Mouse (Mus musculus) lung, postnatal 36 days (tissue): Measurements from ENCODE around the gene Akr1a1.

ENCODE experiments used
- DNase-seq: peaks from one replicate; pipeline ENCODE4 v3.0.0; 2022; ENCODE audit warnings: mixed read lengths

Gene Akr1a1

DNA sequence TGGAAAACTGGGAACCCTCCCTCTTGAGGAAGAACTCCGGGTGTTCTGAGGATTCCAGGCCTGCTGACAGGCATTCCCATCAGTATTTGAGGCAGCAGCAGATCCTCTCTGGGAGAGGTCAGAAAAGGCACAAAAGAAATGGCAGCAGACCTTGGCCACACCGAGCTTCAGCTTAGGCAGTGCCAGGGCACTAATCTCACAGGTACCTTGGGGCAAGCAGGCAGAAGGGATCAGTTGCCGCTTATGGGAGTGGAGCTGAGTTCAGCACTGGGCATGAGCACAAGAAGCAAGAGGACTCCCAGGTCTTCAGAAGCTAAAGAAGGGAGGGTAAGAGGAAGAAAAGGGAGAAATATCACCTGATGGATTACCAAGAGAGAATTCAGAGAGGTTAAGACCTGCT lies 6.5 kb upstream of the Akr1a1 start:
- no peak for DNase-seq

DNA sequence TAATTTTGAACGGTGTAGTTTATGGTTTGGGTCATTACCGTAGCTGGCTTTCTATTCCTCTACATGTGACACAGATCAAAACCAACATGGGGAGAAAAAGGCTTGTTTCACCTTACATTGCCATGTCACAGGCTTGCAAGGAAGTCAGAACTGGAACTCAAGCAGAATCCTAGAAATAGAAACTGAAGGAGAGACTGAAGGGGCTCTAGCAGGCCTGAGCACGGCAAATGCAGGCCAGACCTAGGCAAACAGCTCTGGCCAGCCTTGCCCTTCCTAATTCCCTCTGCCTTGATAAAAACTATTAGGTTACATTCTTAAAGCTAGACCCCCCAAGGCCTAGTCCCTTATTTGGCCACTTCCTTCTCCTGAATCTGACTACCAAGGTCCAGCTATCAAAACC lies 4.2 kb upstream of the Akr1a1 start:
- DNase-seq, result no peak

DNA sequence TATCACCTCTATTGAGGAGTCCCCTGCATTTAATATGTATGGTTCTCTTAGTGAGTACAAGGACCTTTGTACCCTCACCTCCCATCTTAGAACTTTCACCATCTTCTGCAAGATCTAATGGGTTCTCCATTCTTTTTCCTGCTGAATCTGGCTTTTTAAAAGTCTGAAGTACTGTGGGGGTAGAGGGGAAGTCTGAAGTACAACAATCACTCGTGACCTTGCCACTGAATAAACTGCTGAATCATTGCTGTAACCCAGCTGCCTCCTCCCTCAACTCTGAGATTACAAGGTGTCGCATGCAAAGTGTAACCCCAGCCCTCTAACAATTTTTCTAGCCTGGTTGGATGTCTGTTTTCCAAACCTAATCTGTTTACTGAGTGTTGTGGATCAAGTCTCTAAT lies 3.6 kb upstream of the Akr1a1 start:
- peak; percentile 56 for DNase-seq

DNA sequence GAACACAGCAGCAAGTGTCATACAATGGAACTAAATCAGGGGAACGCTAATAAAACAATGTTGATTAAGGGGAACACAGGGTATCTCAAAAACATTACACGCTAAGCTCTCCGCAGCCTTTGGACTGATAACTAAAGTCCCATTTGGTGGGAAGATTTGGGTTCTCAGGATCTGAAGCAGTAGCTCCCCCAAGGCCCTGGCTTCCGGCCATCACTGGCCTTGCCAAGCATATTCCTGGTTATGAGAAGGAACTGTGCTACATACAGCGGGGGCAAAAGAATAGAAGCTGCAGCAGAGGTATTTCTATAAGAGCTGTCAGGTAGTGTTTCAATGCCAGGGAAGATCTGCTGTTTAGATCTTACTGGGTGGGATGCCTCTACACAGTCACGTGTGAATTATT lies 1.7 kb upstream of the Akr1a1 start:
- DNase-seq, result no peak

DNA sequence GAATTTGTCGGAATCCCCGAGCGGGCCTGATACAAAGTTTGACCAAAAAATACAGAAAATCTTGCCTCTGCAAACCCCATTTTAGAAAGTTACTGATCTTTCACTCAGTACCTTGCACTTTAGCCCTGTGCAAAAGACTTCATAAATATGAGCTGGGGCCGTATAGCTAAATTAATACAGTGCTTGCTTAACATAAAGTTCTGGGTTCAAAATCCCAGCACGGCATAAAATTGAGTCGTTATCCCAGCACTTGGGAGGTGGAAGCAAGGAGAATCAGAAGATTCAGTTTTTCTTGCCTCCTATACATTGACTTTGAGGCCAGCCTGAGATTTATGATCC lies 286 bp upstream of the Akr1a1 start:
- DNase-seq, result no peak

DNA sequence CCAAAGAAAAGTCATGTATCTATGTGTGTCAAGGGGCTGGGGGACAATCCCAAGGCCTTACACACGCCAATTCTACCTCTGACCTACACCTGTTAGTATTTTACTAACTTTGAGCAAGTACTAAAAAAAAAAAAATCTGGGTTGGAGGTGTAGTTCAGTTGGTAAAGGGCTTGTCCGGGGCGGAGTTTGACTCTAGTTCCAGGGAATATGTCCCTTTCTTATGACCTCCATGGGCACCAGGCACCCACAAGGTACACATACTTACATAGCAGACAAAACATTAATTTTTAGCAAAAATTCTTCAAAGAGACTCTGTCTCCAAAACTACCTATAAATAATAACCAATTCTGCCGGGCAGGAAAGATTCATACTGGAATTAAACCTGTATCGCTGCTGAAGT lies 1.1 kb downstream of the Akr1a1 start:
- DNase-seq, result no peak

DNA sequence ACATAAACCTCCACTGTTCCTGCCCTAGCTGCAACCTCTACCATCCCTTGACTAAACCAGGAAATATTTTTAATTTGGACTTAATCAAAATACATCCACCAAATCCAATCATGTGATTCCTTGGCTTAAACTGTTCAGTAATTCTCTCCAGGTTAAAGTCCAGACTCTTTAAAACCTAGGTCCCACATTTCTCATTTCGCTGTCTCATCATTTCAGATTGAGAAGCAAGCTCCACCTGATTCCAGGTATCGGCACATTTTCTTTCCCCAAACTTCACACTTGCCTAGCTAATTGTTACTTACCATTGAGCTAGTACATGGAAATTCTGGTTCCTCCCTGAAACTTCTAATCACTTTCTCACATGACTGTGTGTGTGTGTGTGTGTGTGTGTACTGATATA lies 2.1 kb downstream of the Akr1a1 start:
- DNase-seq, result no peak

DNA sequence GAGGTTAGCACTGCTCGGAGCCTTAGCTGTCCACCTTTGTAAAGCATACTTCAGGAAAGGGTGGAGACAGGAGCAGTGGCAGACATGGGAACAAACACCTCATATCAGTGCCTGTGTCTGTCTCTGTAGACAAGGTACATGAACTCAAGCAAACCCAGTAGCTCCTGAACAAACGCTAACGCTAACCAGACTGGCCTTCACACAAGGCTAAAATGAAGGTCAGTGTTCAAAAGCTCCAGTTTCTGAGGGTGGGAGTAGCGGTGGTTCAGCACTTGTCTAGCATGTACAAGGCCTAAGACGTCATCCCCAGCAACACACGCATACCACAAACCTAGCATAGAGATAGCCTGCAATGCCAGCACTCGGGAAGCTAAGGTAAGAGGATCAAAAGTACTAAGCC lies 5.9 kb downstream of the Akr1a1 start:
- DNase-seq, result no peak

DNA sequence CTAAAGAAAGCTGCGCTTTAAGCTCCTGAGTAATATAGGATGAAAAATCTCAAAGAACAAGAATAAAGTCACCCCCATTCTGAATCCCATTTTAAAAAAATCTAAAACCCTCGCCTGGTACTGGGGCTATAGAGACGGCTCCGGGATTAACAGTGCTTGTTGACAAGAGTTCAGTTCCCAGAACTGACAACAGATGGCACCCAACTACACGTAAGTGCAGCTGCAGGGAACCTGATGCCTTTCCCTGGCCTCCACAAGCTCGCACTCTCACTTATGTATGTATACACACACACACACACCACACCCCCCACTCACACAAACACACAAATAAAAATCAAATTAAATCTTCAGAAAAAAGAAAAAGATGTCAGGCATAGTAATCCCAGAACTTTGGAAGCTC lies 7.2 kb downstream of the Akr1a1 start:
- peak; percentile 62 for DNase-seq

DNA sequence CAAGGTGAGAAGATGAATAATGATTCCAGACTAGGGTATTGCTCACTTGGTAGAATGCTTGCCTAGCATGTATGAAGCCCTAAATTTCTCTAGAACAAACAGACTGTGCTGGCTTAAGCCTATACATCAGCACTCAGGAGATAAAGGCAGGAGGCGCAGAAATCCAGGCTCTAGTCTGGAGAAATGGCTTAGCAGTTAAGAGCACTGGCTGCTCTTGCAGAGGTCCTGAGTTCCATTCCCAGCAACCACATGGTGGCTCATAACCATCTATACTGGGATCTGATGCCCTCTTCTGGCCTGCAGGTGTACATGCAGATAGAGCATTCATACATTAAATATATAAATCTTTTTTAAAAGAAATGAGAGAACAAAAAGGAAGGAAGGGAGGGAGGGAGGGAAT lies 9.4 kb downstream of the Akr1a1 start:
- no peak for DNase-seq

DNA sequence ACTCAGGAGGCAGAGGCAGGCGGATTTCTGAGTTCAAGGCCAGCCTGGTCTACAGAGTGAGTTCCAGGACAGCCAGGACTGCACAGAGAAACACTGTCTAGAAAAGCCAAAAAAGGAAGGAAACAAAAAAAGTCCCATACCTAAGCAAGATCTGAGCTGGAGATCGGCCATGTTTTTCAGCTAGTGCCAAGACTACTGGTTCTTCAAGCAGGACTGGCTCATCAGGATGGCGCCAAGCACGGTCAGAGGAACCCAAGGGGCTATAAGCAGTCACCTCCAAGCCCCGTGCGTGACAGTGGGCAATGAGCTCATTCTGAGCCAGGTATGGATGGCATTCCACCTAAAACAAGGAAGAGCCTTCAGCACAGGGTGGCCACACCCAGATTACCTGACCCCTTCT lies 12.7 kb downstream of the Akr1a1 start:
- no peak for DNase-seq

DNA sequence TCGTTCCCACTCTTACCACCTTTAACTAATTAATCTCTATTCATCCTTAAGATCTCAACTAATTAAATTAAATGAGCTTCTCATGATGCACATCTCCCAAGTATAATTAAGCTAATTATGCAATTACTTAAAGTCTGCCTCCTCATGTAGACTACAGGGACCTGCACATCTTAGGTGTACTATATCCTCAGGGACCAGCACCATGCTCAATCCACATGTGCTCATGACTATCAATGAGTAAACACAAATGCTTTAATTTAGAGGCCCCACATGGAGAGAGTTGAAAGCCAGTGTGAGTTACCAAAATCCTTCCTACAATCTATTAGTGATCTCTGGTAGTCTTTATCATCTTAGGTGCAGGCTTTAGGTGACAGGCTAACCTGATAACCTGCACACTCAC lies 16.3 kb downstream of the Akr1a1 start:
- no peak for DNase-seq

DNA sequence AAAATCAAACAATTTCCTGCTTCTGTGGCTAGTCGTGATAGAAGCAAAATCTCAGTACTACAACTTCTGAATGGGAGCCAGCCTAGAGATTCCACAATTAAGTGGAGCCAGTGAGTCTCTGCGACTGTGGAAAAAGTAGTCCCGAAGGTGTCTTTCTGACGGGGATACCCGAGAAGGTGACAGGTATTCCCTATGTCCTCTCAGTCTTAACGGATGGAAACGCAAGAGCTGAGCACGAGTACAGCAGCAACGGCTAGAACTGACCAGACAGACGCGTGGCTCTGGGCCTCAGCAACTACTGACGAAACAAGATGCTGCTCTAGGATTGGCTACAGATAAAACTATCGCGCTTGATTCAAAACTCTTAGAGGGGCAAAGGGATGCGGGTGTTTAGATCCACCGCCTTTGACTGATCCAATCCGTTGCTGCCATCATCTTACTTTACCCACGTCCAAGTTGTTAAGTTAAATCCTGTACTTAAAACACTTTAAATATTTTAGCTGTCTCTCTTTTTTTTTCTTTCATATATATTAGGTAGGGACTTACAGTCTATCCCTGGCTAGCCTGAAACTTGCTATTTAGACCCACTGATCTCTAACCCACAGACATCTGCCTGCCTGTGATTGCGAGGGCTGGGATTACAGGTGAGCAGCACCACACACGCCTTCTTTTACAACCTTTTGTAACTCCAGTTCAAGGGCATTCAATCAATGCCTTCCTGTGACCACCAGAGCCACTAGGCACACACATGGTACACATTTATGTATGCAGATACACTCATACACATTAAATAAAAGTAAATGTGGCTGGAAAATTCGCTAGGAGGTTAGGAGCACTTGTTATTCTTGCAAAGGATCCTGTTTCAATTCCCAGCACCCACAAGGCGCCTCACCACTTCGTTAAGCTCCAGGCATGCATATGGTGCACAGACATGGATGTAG lies 23.5 kb downstream of the Akr1a1 start, which contains the start of gene Nasp:
Gene Nasp, minus strand, starts transcription at position 220 of the 941 bp plus-strand sequence.
- peak; percentile 94 for DNase-seq

DNA sequence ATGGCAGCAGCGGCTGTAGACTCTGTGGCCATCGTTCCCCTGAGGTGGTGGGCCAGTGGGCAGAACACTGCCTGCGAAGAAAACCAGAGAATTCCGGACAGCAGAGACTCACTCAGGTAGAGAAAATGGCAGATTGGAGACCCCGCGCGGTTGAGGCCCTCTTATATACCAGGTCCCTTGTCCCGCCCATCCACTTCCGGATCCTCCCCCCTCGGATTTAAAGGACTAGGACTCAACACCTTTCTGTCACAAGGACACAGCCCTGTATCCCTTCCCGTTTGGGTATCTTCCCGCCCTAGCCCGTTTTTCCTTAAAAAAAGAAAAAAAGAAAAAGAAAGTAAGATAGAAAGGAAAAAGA lies 24.1 kb downstream of the Akr1a1 start:
- peak; percentile 96 for DNase-seq

DNA sequence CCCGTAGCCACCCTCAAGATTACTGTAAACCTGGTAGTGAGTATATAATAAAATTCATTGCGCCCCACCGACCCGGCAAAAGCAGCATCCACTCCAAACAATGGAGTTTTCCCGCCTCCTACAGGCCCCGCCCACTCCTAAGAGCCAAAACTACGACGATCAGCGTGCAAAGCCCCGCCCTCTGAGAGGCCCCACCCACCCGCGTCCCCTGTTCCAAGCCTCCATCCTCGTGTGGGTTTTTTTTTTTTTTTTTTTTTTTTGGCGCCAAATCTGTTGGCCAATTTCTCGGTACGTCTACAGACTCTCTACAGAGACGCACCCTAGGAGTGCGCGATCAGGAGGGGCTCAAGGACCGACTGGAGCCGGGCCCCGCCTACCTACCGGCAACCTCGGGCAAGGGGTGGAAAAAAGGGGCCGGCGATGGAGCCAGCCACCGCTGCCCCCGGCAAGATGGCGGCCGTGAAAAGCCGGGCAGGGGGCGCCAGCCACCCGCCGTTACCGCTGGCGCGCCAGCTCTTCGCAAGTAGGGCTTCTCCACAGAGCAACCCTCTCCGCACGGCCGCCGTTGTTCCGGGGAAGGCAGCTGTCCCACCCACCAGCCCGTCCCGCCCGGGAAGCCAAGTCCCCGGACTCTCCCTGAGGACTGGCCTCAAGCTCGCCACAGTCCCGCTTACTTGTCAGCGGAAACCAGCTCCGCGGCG lies 24.7 kb downstream of the Akr1a1 start:
- peak; percentile 86 for DNase-seq

DNA sequence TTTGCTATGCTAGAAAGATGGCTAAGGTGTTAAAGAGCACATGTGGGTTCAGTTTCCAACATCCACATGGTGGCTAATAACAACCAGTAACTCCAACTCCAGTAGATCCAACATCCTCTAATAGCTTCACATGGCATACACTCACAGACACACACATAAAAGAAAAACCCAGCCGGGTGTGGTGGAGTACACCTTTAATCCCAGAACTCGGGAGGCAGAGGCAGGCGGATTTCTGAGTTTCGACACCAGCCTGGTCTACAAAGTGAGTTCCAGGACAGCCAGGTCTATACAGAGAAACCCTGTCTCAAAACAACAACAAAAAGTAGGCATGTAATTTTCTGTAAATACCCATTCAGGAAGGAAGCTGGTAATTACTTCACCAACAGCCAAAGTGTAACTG lies 26.6 kb downstream of the Akr1a1 start:
- DNase-seq, result no peak

DNA sequence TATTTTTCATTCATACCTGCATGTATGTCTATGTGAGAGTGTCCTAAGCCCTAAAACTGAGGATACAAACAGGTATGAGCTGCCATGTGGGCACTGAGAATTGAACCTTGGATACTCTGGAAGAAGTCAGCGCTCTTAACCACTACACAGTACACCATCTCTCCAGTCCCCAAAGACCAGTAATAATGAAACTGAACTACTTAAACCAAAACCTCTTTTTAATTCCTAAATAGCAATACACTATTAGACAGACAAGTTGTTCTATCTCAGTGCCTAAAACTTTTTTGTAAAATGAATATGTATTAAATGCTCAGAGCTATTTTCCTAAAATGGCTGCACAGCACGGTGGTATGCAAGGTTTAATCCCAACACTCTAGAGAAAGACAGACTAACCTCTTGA lies 36.2 kb downstream of the Akr1a1 start:
- DNase-seq, result no peak

DNA sequence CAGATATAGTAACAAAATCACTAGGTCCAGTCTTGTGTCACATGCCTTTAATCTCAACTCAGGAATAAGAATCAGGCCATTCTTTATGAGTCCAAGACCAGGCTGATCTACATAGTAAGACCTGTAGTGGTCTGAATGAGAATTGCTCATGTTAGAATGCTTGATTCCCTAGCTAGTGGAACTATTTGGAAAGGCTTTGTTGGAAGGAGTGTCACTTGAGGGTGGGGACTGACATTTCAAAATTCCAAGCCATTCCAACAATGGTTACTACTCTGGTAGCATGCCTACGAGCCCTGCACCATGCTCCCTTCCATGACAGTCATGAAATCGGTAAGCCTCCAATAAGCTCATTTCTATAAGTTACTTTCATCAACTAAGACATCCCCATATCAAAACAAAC lies 38.9 kb downstream of the Akr1a1 start:
- no peak for DNase-seq

DNA sequence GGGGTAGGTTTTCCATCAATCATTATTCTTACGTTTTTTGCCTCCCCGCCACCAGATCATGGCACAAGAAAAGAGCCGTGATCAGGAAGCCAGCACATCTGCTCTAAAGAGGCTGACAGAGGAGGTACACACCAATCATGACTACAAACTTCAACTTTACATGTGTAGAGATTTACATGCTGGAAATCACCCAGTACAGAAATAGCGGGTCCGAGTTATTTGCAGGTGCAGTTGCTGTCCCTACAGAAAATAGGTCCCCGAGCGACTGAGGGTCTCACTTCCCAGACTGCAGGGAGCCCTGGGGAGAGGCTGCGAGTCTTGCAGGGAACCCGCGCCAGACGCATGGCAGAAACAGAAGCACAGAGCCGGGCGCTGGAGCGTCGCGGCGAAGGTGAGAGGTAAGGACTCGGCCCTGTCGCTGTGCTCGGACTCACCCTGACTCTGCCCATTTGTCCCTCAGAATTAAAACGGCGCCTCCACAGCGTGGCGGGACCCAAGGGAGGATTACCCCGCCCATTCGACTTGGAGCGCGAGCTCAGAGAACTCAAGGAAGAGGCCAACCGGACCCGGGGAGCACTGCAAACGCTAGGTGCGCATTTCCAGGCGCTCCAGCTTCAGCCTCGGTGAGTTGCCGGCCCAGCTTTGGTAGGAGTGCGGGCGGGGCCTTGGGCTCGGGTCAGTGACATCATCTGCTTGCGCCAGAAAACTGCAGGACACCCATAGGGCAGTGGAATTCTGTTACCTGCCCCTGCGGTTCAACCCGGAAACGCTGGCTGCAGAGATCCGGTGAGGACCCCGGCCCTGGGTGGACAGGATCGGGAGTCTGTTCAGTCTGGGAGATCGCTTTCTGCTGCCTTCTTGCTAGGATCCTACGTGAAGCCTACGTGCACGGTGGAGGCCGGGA lies 54.2 kb downstream of the Akr1a1 start:
- DNase-seq, result peak; percentile 95

DNA sequence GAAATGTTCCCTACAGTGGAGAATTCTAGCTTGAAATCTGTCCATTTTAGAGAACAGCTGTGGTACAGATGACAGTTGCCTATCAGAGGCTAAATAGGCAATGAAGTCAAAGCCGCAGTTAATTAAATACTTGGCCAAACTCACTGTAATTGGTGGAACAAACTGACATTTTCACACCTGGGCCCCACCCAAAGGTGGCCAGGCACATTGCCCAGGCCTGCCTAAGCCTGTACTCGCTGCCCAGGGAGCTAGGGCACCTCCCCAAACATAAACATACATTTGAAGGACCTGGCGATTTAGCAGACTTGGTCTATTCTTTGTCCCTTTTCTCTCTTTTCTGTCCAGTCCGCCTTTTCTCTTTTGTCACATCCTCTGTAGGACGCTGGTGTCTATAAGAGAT lies 55.1 kb downstream of the Akr1a1 start, which contains the start of gene Ccdc17:
Gene Ccdc17, plus strand, starts transcription at position 276 of the 400 bp plus-strand sequence.
- DNase-seq, result peak; percentile 52

DNA sequence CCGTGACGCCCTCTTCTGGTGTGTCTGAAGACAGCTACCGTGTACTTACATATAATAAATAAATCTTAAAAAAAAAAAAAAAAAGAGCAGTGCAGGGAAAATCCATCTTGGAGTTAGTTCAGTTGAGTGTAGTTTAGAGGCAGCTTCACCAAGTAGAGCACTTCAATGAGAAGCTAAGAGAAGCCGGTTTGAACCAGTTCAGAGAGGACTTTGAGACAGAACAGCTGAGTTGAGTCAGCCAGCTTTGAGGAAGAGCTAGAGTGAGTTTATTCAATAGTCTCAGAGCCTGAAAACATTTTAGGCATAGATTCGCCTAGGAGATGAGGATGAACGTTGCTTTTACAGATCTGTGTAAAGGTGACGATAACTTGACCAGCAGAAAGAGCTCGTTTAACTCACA lies 55.7 kb downstream of the Akr1a1 start:
- DNase-seq, result no peak
